Mouse (Mus musculus) heart, embryonic 13.5 days (tissue): ENCODE data around the gene Olfr548-ps1. TPM values are rescaled to one million over a fixed set of nuclear protein-coding genes. Genes with fewer than 3 reads are reported as not detected.

Experiments used
- ATAC-seq: fragments of 200-750 bp; cut with Nextera tagmentation; 2 replicates; pipeline ENCODE4 v1.8.0; 2017; ENCODE audit warnings: moderate TSS enrichment; ENCODE audit not compliant: insufficient number of reproducible peaks, low FRiP score, low TSS enrichment; ENCODE audit errors: extremely low read depth
- H3K27ac ChIP-seq: fragments of 300-500 bp; sonication (generic); replicated peaks from 2 replicates; pipeline ENCODE4 v1.5.1; 2015; ENCODE audit warnings: moderate library complexity, mild to moderate bottlenecking, inconsistent platforms
- H3K27me3 ChIP-seq: fragments of 300-500 bp; sonication (generic); replicated peaks from 2 replicates; pipeline ENCODE4 v1.6.1; 2015; ENCODE audit warnings: mild to moderate bottlenecking, inconsistent platforms
- H3K36me3 ChIP-seq: fragments of 300-500 bp; sonication (generic); 2 replicates; pipeline ENCODE4 v1.6.1; 2015; ENCODE audit warnings: mild to moderate bottlenecking, inconsistent platforms
- H3K4me1 ChIP-seq: fragments of 300-500 bp; sonication (generic); 2 replicates; pipeline ENCODE4 v1.6.1; 2015; ENCODE audit warnings: inconsistent platforms
- H3K4me2 ChIP-seq: fragments of 300-500 bp; sonication (generic); 2 replicates; pipeline ENCODE4 v1.6.1; 2015; ENCODE audit warnings: inconsistent platforms, mild to moderate bottlenecking, moderate library complexity
- H3K4me3 ChIP-seq: fragments of 300-500 bp; sonication (generic); 2 replicates; pipeline ENCODE4 v1.5.1; 2015; ENCODE audit warnings: moderate library complexity, mild to moderate bottlenecking, inconsistent platforms
- H3K9ac ChIP-seq: fragments of 300-500 bp; sonication (generic); 2 replicates; pipeline ENCODE4 v1.6.1; 2015; ENCODE audit warnings: inconsistent platforms, mild to moderate bottlenecking, moderate library complexity
- H3K9me3 ChIP-seq: fragments of 300-500 bp; sonication (generic); 2 replicates; pipeline ENCODE4 v1.6.1; 2016; ENCODE audit warnings: inconsistent platforms
- WGBS: fragments of 180-500 bp; shearing (Covaris S2); methylation state at CpG from one replicate; pipeline ENCODE4 v1.1.7; 2015; ENCODE audit warnings: mixed read lengths; 5-methylcytosine and 5-hydroxymethylcytosine counted together
- polyA plus RNA-seq: library from polyadenylated mRNA; unstranded; fragments of >200 nt; fragmentation: Nextera tagmentation; extraction: Ambion mirVana; gene quantifications from 2 replicates; pipeline ENCODE4 v1.2.1, GENCODE M21; 2015

Gene Olfr548-ps1
- polyA plus RNA-seq, 1 experiment from 2014 or later, result not detected

DNA sequence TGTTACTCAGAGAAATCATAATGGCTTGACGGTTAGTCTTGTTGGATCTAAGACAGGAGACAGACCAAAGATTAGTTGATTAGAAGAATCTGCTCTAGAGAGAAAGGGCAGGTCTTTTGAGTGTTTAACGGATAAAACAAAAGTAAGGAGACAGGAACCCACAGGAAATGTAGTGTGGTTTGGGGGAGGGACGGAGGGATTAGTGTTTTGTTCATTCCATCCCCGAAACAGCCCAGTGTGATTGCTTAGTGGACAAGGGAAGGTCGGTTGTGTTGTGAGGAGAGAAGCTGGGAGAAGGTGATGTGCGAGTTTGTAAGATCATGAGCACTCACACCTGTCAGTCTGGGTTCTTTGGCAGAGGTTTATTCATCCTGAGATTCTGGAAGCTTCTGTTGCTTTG, 35.3 kb downstream of the Olfr548-ps1 start:
- ATAC-seq, result no peak
- H3K9me3 ChIP-seq, result no peaks in the 10 kb centered on the region
- no peak overlapping the region for H3K27ac ChIP-seq
- H3K4me3 ChIP-seq, result no peak overlapping the region
- H3K27me3 ChIP-seq, result no peaks in the 10 kb centered on the region
- WGBS, result 60% methylated on average over 6 of the region's 6 CpGs
- H3K4me1 ChIP-seq, result no peaks in the 10 kb centered on the region
- H3K4me2 ChIP-seq, result no peak overlapping the region
- H3K36me3 ChIP-seq, result no peaks in the 10 kb centered on the region
- no peak overlapping the region for H3K9ac ChIP-seq

DNA sequence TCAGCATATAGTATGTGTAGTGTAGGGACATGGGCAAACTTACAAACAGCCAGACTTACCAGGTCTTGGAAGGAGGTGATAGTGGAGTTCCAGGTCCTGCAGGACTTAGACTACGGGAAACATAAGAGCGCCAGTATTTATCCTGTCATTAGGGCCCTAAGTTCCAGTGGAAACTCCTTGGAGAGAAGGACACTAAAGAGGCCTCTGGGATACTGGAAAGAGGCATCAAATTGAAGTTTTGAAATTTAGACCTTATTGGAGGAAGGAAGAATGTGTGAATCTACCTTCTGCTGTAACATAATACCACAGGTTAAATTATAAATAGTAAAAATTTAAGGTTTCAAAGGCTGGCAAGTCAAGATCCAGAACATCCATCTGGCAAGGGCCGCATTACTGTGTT, 51.1 kb downstream of the Olfr548-ps1 start, which contains the start of gene Olfr551:
TSS of gene Olfr551 (minus strand) at position 101 of the 400 bp plus-strand sequence.
- WGBS, result 87% methylated on average over 3 of the region's 3 CpGs
- no peaks in the 10 kb centered on the region for H3K4me1 ChIP-seq
- H3K4me2 ChIP-seq, result no peak within 1 kb of the TSS
- H3K36me3 ChIP-seq, result no peaks in the 10 kb centered on the region
- H3K27me3 ChIP-seq, result no peaks in the 10 kb centered on the region
- no peak for ATAC-seq
- no peaks in the 10 kb centered on the region for H3K9me3 ChIP-seq
- no peak within 1 kb of the TSS for H3K27ac ChIP-seq
- H3K4me3 ChIP-seq, result no peak within 1 kb of the TSS
- H3K9ac ChIP-seq, result no peak within 1 kb of the TSS

Other genes with a start within 250 kb of the Olfr548-ps1 start
- gene Rrm1, start 99.2 kb upstream of the Olfr548-ps1 start, polyA plus RNA-seq, result 126 and 130 TPM in 2 replicates
- 0.36 TPM in 1 of 2 replicates, not detected in the other for gene Olfr543, start 59.2 kb upstream of the Olfr548-ps1 start, polyA plus RNA-seq
- not detected in 2 replicates for gene Olfr544, start 52.6 kb upstream of the Olfr548-ps1 start, polyA plus RNA-seq
- gene Olfr545, start 41.3 kb upstream of the Olfr548-ps1 start, polyA plus RNA-seq, result 0.04 and 0.13 TPM in 2 replicates
- gene Olfr547, start 6.1 kb upstream of the Olfr548-ps1 start, polyA plus RNA-seq, result not detected in 2 replicates
- gene Olfr549, start 9.0 kb downstream of the Olfr548-ps1 start, polyA plus RNA-seq, result not detected in 2 replicates
- 0.51 and 0.64 TPM in 2 replicates for gene Trim21, start 24.6 kb downstream of the Olfr548-ps1 start, polyA plus RNA-seq
- not detected in 2 replicates for gene Olfr550, start 30.5 kb downstream of the Olfr548-ps1 start, polyA plus RNA-seq
- not detected in 2 replicates for gene Olfr551, start 51.0 kb downstream of the Olfr548-ps1 start, polyA plus RNA-seq
- gene Olfr552, start 56.9 kb downstream of the Olfr548-ps1 start, polyA plus RNA-seq, result not detected in 2 replicates
- gene Olfr553, start 77.3 kb downstream of the Olfr548-ps1 start, polyA plus RNA-seq, result not detected in 2 replicates
- gene Olfr554, start 97.5 kb downstream of the Olfr548-ps1 start, polyA plus RNA-seq, result not detected in 2 replicates
- gene Olfr555, start 117.9 kb downstream of the Olfr548-ps1 start, polyA plus RNA-seq, result not detected in 2 replicates
- gene Olfr556, start 124.0 kb downstream of the Olfr548-ps1 start, polyA plus RNA-seq, result not detected in 2 replicates
- gene Trim68, start 146.4 kb downstream of the Olfr548-ps1 start, polyA plus RNA-seq, result 11.3 and 12.1 TPM in 2 replicates
- not detected in 2 replicates for gene Olfr557, start 155.0 kb downstream of the Olfr548-ps1 start, polyA plus RNA-seq
- gene Olfr558, start 161.3 kb downstream of the Olfr548-ps1 start, polyA plus RNA-seq, result 0.05 TPM in 1 of 2 replicates, not detected in the other
- not detected in 2 replicates for gene Olfr33, start 178.2 kb downstream of the Olfr548-ps1 start, polyA plus RNA-seq
- not detected in 2 replicates for gene Olfr559, start 186.6 kb downstream of the Olfr548-ps1 start, polyA plus RNA-seq
- not detected in 2 replicates for gene Olfr560, start 218.5 kb downstream of the Olfr548-ps1 start, polyA plus RNA-seq
- gene Olfr78, start 218.6 kb downstream of the Olfr548-ps1 start, polyA plus RNA-seq, result 0.16 TPM in 1 of 2 replicates, not detected in the other
- gene Olfr561, start 230.3 kb downstream of the Olfr548-ps1 start, polyA plus RNA-seq, result not detected in 2 replicates